Mouse (Mus musculus) liver, postnatal 0 days (tissue): ENCODE measurements around the gene Slc38a9.

ENCODE experiments used
- CTCF ChIP-seq: sonication (generic); IDR thresholded peaks from 2 replicates; pipeline ENCODE4 v1.5.1; 2016; ENCODE audit warnings: antibody characterized with exemption, low read depth
- EP300 ChIP-seq: IDR thresholded peaks from 2 replicates; pipeline ENCODE4 v1.6.1; 2016; ENCODE audit warnings: antibody characterized with exemption, low read depth, mild to moderate bottlenecking

- no peak for TF ChIP-seq EP300
- TF ChIP-seq CTCF = no peak
Observed at GRCm38 (mm10) chr13:112667215-112667614, 6.7 kb downstream of the Slc38a9 start.
